ENCODE assay signal across 8 mouse cellular contexts in the genomic region with DNA sequence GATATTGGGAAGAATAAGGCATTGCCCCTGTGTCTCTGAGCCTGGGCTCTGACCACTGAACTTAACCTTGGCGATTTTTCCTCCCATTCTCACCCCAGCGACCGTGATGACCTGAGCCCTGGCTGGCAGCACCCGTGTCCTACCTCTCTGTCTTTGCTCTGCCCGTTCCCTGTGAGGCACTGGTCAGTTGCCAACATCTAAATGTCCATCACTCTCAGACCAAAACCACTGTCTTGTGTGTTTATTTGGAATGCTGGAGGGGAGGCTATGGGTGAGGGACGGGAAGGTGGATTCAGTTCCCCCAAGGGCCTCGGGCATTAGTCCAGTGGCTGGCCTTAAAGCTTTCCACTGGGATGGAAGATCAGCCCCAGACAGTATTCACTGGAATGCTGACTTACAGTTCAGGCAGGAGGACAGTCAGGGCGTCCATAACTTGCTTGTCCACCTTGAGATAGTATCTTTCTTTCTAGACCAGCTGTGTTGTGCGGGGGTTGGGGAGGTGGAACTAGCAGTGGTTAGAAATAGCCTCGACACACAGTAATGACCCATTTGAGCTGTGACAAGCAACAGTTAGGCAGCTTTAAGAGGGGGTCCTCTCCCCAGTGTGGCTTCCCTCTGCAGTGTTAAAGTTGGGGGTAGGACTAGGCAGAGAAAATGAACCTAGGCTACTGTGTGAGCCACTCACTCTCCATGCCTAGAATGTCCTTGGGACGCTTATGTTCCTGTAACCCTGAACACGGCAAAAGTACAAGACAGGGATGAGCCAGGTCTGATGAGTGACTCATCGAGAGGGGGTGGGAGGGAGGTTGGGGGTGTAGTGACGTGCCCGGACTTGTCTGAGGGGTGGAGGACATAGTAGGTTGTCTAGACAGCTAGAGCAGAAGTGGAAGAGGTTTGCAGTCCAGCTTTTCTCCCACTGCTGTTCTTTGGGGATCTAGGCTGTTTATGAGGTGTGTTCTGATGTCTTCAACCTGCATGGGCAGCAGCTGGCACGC. TPM values are rescaled to one million over a fixed set of nuclear protein-coding genes. Genes with fewer than 3 reads are reported as not detected.
DNase-seq lines count a peak whose midpoint lies in the region; ATAC-seq lines count a peak whose summit lies in the region.

No protein-coding gene starts in this region.

- 0 out of 2 replicates have a peak overlapping the region, but pooled peaks have one; percentile 81 for H3K4me3 ChIP-seq in midbrain, embryonic 10.5 days
- H3K4me3 ChIP-seq in midbrain, embryonic 11.5 days (ENCODE audit: low read depth, low read length): no peak overlapping the region
- H3K4me3 ChIP-seq in neural tube, embryonic 15.5 days (replicated peaks): peak overlapping the region; percentile 61

- no peak overlapping the region for H3K27ac ChIP-seq in midbrain, embryonic 10.5 days (replicated peaks)
- no peak overlapping the region for H3K27ac ChIP-seq in midbrain, embryonic 11.5 days (ENCODE audit: low read depth, low read length)
- no peak overlapping the region for H3K27ac ChIP-seq in neural tube, embryonic 15.5 days (replicated peaks)

- no peak overlapping the region for H3K9ac ChIP-seq in midbrain, embryonic 11.5 days (ENCODE audit: low read length)
- peak overlapping the region; percentile 87 for H3K9ac ChIP-seq in neural tube, embryonic 15.5 days (replicated peaks)

- H3K27me3 ChIP-seq in midbrain, embryonic 10.5 days (ENCODE audit: low read depth, poor library complexity, severe bottlenecking): peaks cover 45% of the 10 kb centered on the region
- H3K27me3 ChIP-seq in midbrain, embryonic 11.5 days (ENCODE audit: control insufficient read depth, insufficient read depth, low read length): peaks cover 15% of the 10 kb centered on the region
- H3K27me3 ChIP-seq in neural tube, embryonic 15.5 days (replicated peaks): no peaks in the 10 kb centered on the region

- no peak overlapping the region for H3K4me2 ChIP-seq in midbrain, embryonic 11.5 days
- H3K4me2 ChIP-seq in neural tube, embryonic 15.5 days: peak overlapping the region; percentile 85

- no peak for DNase-seq in midbrain, embryonic 10.5 days (ENCODE audit: low spot score)
- DNase-seq in midbrain, embryonic 11.5 days (ENCODE audit: low spot score, missing footprints): no peak
- DNase-seq in adrenal gland, adult 8-10 months: peak; percentile 53
- peak; percentile 34 for DNase-seq in fat pad, adult 2 months (ENCODE audit: extremely low read depth, low read depth, low spot score)
- DNase-seq in urinary bladder, postnatal 25 days (ENCODE audit: low spot score): no peak
- DNase-seq in T-cell, adult 2 months (ENCODE audit: low spot score): no peak
- DNase-seq in layer of hippocampus, postnatal 36 days: no peak

- ATAC-seq in midbrain, embryonic 11.5 days (ENCODE audit: low FRiP score): no peak
- no peak for ATAC-seq in neural tube, embryonic 15.5 days (ENCODE audit: low FRiP score)

- H3K4me1 ChIP-seq in midbrain, embryonic 10.5 days: peaks cover 19% of the 10 kb centered on the region
- H3K4me1 ChIP-seq in midbrain, embryonic 11.5 days (ENCODE audit: control insufficient read depth, insufficient read depth, low read length): 0 out of 2 replicates have a peak, but pooled peaks cover 4% of the 10 kb centered on the region
- H3K4me1 ChIP-seq in neural tube, embryonic 15.5 days: peaks cover 28% of the 10 kb centered on the region

- no peaks in the 10 kb centered on the region for H3K36me3 ChIP-seq in midbrain, embryonic 10.5 days
- no peaks in the 10 kb centered on the region for H3K36me3 ChIP-seq in midbrain, embryonic 11.5 days (ENCODE audit: control insufficient read depth, insufficient read depth, low read length)
- H3K36me3 ChIP-seq in neural tube, embryonic 15.5 days: no peaks in the 10 kb centered on the region

- 83% methylated on average over 16 of the region's 16 CpGs for WGBS in midbrain, embryonic 10.5 days
- 79% methylated on average over 16 of the region's 16 CpGs for WGBS in midbrain, embryonic 11.5 days
- 75% methylated on average over 16 of the region's 16 CpGs for WGBS in neural tube, embryonic 15.5 days

- no peaks in the 10 kb centered on the region for H3K9me3 ChIP-seq in midbrain, embryonic 10.5 days (replicated peaks)
- no peaks in the 10 kb centered on the region for H3K9me3 ChIP-seq in midbrain, embryonic 11.5 days (ENCODE audit: control insufficient read depth, low read length)
- no peaks in the 10 kb centered on the region for H3K9me3 ChIP-seq in neural tube, embryonic 15.5 days (replicated peaks)

RNA-seq across cellular contexts. Expression of gene Fndc10, which starts 2.4 kb away (rescaled TPM):
- polyA plus RNA-seq in midbrain, embryonic 10.5 days (2016; fragmentation: Nextera tagmentation; extraction: Ambion mirVana): 0.98 and 1.1 TPM in 2 replicates
- polyA plus RNA-seq in midbrain, embryonic 11.5 days (2014; fragmentation: Nextera tagmentation; extraction: Ambion mirVana): 1.3 and 1.5 TPM in 2 replicates
- total RNA-seq in adrenal gland, adult 8-10 months (2022): 10 to 100 TPM; 67.7 to 72.0 (median 69.9) TPM
- 18.9 and 25.0 TPM in 2 replicates for polyA plus RNA-seq in neural tube, embryonic 15.5 days (2015; fragmentation: Nextera tagmentation; extraction: Ambion mirVana)
- 10 to 100 TPM; 21.8 to 23.0 TPM for total RNA-seq in layer of hippocampus, postnatal 36 days (2021)

RNA-seq across cellular contexts. Expression of gene Ssu72, which starts 8.0 kb away (rescaled TPM):
- 167 and 169 TPM in 2 replicates for polyA plus RNA-seq in midbrain, embryonic 10.5 days (2016; fragmentation: Nextera tagmentation; extraction: Ambion mirVana)
- 147 and 155 TPM in 2 replicates for polyA plus RNA-seq in midbrain, embryonic 11.5 days (2014; fragmentation: Nextera tagmentation; extraction: Ambion mirVana)
- 100 to 1,000 TPM; 106 to 127 (median 114) TPM for total RNA-seq in adrenal gland, adult 8-10 months (2022)
- 165 and 171 TPM in 2 replicates for polyA plus RNA-seq in neural tube, embryonic 15.5 days (2015; fragmentation: Nextera tagmentation; extraction: Ambion mirVana)
- 10 to 100 TPM; 78.3 to 82.6 TPM for total RNA-seq in layer of hippocampus, postnatal 36 days (2021)

RNA-seq across cellular contexts. Expression of gene Mib2, which starts 27.6 kb away (rescaled TPM):
- 22.0 and 22.5 TPM in 2 replicates for polyA plus RNA-seq in midbrain, embryonic 10.5 days (2016; fragmentation: Nextera tagmentation; extraction: Ambion mirVana)
- polyA plus RNA-seq in midbrain, embryonic 11.5 days (2014; fragmentation: Nextera tagmentation; extraction: Ambion mirVana): 11.8 and 12.8 TPM in 2 replicates
- 10 to 100 TPM; 53.5 to 74.5 (median 61.5) TPM for total RNA-seq in adrenal gland, adult 8-10 months (2022)
- 48.6 and 54.7 TPM in 2 replicates for polyA plus RNA-seq in neural tube, embryonic 15.5 days (2015; fragmentation: Nextera tagmentation; extraction: Ambion mirVana)
- total RNA-seq in layer of hippocampus, postnatal 36 days (2021): 100 to 1,000 TPM in 1 of 2 experiments, 10 to 100 TPM in 1; 96.8 to 109 TPM

RNA-seq across cellular contexts. Expression of gene Tmem240, which starts 38.0 kb away (rescaled TPM):
- 0.65 and 1.2 TPM in 2 replicates for polyA plus RNA-seq in midbrain, embryonic 10.5 days (2016; fragmentation: Nextera tagmentation; extraction: Ambion mirVana)
- 0.69 and 0.96 TPM in 2 replicates for polyA plus RNA-seq in midbrain, embryonic 11.5 days (2014; fragmentation: Nextera tagmentation; extraction: Ambion mirVana)
- total RNA-seq in adrenal gland, adult 8-10 months (2022): 1 to 10 TPM in 3 of 4 experiments, under 1 TPM in 1; 0.90 to 1.2 (median 1.1) TPM
- 23.7 and 28.3 TPM in 2 replicates for polyA plus RNA-seq in neural tube, embryonic 15.5 days (2015; fragmentation: Nextera tagmentation; extraction: Ambion mirVana)
- total RNA-seq in layer of hippocampus, postnatal 36 days (2021): 10 to 100 TPM; 34.7 to 35.1 TPM

RNA-seq across cellular contexts. Expression of gene Mmp23, which starts 43.4 kb away (rescaled TPM):
- 4.7 TPM in 2 replicates for polyA plus RNA-seq in midbrain, embryonic 10.5 days (2016; fragmentation: Nextera tagmentation; extraction: Ambion mirVana)
- 2.5 and 4.1 TPM in 2 replicates for polyA plus RNA-seq in midbrain, embryonic 11.5 days (2014; fragmentation: Nextera tagmentation; extraction: Ambion mirVana)
- total RNA-seq in adrenal gland, adult 8-10 months (2022): 1 to 10 TPM; 4.8 to 8.4 (median 6.7) TPM
- polyA plus RNA-seq in neural tube, embryonic 15.5 days (2015; fragmentation: Nextera tagmentation; extraction: Ambion mirVana): 6.5 and 10.5 TPM in 2 replicates
- 1 to 10 TPM; 3.9 to 6.4 TPM for total RNA-seq in layer of hippocampus, postnatal 36 days (2021)

Comparison
In these comparisons a context has a peak if more than half of its experiments do, and no peak if none do; other contexts are left out.
1. DNase-seq: peak in adrenal gland, adult 8-10 months (single experiment) and fat pad, adult 2 months (single experiment); none in midbrain, embryonic 10.5 days (single experiment), midbrain, embryonic 11.5 days (single experiment), urinary bladder, postnatal 25 days (single experiment), T-cell, adult 2 months (single experiment) and layer of hippocampus, postnatal 36 days (0 of 2).